Mouse (Mus musculus): ENCODE results near the gene Olfr1366.

DNA sequence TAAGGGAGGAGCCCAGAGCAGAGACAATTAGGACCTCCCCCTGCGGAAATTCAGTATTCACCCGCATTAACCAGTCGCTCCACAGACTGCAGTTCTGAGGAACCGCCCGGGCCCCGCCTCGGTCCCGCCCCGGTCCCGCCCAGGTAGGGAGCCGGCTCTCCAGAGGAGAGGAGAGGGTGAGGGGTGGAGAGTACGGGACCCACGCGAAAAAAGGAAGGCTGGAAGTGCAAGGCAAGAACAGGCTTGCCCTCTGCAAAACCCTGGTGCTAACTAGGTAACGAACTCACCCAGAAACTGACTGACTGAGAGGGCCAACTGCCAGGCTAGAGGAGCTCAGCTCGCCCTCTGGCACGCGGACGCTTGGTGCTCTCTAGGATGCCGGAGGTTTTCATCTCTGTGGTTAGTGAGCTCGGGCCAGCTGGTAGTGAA is 36.4 kb downstream of the Olfr1366 start:
- TF ChIP-seq TAL1 (IDR thresholded peaks at IDR 0.05; ENCODE audit: low read length) (no peak), GATA1 (IDR thresholded peaks at IDR 0.05; ENCODE audit: low read length) (no peak)
